Mouse (Mus musculus) thymus, postnatal 10 days (tissue): ENCODE measurements around the gene Htr2b.

ENCODE experiments used
- DNase-seq, 2 experiments: peaks; one replicate each; pipeline ENCODE4 v3.0.0; 2021; ENCODE audit warnings: low spot score in 2 of 2

The Htr2b gene

DNA sequence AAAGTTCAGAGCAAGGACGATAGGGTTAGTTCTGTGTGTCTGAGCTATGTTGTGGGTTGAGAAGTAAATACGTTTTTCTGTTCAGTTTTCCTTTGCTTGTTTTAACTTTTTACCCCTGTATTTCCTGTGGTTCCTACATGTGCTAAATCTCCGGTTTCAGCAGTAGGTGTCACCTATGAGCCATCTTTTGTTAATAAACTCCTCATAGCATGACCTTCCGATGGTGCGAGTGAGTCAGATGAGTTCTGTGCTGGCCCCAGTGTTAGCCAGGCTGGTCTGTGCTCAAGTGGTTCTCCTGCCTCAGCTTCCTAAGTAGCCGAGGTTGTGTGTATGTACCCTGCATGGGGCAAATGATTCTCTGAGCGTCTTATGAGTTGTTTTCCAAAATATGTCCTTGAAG, 17.4 kb downstream of the Htr2b start:
- DNase-seq, result no peak

DNA sequence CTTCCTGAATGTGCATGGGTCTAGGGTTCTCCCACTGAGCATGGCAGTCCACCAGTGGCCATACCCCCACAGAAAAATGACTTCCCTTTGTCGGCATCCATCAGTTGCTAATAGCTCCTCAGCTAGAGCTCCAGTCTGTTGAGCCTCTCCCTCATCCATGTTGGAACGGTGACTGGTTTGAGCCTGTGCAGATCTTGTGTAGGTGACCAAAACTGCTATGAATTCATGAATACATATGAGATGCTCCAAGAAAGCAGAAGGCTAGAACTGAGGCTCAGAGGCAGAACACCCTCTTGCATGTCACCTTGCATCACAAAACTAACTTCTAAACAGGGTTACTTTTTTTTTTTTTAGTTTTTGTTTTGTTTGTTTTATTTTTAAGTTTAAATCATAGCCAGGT, 35.2 kb downstream of the Htr2b start:
- no peak for DNase-seq

DNA sequence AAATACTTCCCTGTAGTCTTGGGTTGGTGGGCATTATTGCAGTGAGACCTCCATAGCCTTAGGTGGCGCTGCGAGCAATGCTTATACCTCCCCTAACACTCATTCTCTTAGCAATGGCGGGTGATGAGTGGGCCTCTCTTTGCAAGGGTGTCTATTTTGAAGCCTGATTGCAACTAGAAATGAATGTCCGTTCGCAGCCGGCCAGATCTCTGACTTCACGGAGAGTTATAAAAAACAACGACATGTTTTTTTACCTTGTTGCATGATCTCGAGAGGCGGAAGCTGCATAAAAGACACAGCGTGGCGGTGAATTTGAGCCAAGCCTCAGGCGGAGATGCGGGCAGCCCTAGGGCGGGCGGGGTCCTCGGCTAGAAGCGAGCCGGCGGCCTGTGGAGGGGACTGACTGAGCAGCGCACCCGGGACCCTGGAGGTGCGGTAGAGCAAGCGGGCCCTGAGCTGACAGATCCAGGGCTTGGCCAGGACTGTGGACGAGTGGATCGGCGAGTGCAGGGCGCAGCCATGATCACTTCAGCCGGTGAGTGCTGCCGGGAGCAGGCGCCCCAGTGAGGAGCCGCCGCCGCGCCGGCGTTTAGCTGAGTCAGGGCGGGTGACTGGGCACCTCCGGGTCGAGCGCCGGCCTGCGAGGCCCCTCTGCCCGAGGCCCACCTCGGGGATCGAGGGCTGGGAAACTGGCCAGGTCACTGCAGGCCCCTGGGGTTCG, 47.3 kb downstream of the Htr2b start, which contains the start of gene Psmd1:
Gene Psmd1, plus strand, starts transcription at position 117 of the 721 bp plus-strand sequence.
- peak; percentile 79 to 88 for DNase-seq

DNA sequence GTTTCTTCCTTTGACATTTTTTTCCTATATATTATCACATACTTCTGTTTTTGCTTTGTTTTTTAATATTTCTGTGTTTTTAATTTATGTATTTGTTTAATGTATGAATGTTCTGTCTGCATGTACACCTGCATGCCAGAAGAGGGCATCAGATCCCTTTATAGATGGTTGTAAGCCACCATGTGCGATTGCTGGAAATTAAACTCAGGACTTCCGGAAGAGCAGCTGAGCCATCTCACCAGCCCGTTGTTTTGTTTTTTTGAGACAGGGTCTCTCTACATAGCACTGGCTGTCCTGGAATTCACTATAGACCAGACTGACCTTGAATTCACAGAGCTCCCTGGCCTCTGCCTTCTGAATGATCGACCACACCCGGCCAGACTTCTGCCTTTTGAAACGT, 49.2 kb downstream of the Htr2b start:
- DNase-seq, result no peak

DNA sequence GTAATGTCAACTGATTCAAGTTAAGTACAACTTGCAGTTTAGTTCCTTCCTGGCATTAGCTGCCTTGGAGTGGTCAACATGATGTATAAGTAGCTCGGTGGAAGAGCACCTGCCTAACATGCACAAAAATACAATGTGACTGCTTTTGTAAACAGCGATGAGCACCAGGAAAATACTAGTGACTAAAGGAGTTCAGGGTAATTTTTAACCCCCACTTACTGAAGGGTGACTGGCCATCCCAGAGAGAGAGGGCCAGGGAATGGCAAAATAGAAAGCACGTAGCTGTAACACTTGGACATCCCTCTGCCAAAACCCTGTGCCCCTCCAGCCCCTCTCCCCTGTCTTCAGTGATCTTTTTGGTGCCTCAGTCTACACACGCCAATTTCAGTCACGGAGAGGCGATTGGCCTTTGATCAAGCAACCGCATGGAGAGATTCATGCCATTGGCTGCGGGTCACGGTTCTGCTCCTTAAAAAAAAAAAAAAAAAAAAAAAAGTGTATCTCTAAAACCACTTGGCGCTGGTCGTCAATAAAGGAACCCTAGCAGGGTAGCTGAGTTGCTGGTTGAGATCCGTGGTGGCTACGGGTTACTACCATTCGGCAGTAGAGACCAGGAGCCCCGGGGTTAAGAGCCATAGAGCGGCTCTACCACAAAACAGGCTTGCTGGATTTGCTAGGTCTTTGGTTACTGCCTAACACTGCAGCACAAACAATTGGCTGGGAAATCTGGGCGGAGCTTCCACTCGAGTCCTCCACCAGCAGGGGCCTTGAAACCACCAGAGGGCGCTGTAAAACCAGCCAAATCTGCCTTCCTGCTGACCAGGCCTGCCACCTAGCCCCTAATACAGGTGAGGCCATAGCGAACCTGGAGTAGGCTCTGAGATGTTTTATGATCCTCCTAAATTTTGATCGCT, 52.7 kb downstream of the Htr2b start:
- DNase-seq, result peak; percentile 82 to 93

DNA sequence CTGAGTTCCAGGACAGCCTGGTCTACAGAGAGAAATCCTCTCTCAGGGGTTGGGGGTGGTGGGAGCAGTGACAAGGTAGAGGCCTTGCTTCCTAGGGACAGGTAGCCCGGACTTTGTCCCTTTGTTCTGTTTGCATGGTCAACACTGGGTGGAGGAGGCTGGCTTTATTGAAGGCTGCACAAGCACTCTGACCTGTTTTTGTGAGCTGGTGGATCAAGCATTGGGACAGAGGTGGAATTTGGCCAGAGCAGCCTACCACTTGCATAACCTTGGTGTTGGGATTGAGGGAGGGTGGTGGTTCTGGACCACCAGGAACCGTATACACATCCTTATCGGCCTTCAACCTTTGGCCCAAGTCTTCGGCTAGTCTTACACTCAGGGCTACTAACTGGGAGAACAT, 55.5 kb downstream of the Htr2b start:
- no peak for DNase-seq

DNA sequence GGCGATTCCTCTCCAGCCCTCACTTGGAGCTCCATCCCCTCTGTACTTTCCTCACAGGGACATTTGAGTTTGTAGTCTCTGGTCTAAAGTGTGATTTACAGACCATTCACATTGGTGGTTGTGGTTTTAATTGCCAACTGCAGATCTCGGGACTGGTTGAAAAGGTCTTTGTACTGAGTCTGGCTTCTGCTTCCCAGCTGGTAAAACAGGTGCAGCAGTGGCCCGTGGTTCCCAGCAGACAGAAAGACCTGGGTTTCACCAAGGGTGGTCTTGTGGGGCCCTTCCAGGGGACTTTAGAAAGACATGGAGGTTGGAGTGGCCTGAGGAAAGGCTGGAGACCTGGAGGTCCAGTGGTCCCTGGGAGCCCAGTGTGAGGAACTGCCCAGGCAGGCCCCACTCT, 56.8 kb downstream of the Htr2b start:
- DNase-seq, result no peak

DNA sequence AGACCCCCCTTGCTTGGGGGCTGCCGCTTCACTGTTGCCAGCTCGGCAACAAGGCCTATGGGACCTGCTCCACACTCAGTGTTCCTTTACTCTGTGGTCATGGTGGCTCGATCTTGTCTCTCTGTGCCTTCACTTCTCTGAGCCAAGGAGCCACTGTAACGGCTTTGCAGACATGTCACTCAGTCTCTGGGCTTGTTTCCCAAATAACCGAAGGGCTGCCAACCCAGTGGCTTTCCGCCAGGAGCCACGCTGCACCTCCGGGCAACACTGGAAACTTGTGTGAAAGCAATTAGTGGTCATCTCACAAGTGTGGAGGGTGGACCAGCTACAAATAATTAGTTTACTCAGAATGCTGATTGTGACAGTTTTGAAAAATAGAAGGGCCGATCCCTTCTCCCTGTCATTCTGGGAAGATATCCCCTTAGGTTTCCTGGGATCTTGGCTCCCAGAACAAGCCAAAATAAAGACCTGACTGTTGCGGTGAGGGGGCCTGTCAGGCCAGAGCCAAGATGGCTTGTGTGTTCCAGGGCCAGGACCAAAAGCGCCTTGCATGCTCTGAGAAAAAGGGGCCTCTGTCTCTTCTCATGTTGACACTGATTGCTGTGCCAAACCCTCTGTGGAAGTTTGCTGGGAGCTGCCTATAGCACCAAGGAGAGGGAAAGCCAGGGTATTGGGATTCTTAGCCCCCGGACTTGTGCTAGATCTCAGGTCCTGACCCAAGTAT, 58.4 kb downstream of the Htr2b start:
- DNase-seq, result no peak
